Mouse (Mus musculus) intestine, postnatal 0 days (tissue): Measurements from ENCODE around the gene Ubl7. TPM values are rescaled to one million over a fixed set of nuclear protein-coding genes. Genes with fewer than 3 reads are reported as not detected.

Source experiments
- ATAC-seq: fragments of 200-750 bp; cut with Nextera tagmentation; 2 replicates; pipeline ENCODE4 v1.8.0; 2017; ENCODE audit warnings: mild to moderate bottlenecking, moderate TSS enrichment, moderate library complexity
- H3K27ac ChIP-seq: fragments of 300-500 bp; sonication (generic); 2 replicates; pipeline ENCODE4 v1.5.1; 2014; ENCODE audit warnings: mild to moderate bottlenecking, low read depth, low read length, moderate library complexity
- H3K27me3 ChIP-seq: fragments of 300-500 bp; sonication (generic); replicated peaks from 2 replicates; pipeline ENCODE4 v1.6.1; 2014; ENCODE audit warnings: low read length, mixed read lengths; ENCODE audit not compliant: control insufficient read depth, insufficient read depth
- H3K36me3 ChIP-seq: fragments of 300-500 bp; sonication (generic); 2 replicates; pipeline ENCODE4 v1.6.1; 2014; ENCODE audit warnings: mild to moderate bottlenecking, moderate library complexity; ENCODE audit not compliant: control insufficient read depth, insufficient read depth
- H3K4me1 ChIP-seq: fragments of 300-500 bp; sonication (generic); replicated peaks from 2 replicates; pipeline ENCODE4 v1.6.1; 2014; ENCODE audit warnings: antibody characterized with exemption, low read length, mixed read lengths; ENCODE audit not compliant: control insufficient read depth, insufficient read depth
- H3K4me2 ChIP-seq: fragments of 300-500 bp; sonication (generic); replicated peaks from 2 replicates; pipeline ENCODE4 v1.6.1; 2014; ENCODE audit warnings: low read depth, mild to moderate bottlenecking, moderate library complexity
- H3K4me3 ChIP-seq: fragments of 300-500 bp; sonication (generic); 2 replicates; pipeline ENCODE4 v1.5.1; 2014; ENCODE audit warnings: low read depth, low read length
- H3K9ac ChIP-seq: fragments of 300-500 bp; sonication (generic); 2 replicates; pipeline ENCODE4 v1.6.1; 2014; ENCODE audit warnings: mild to moderate bottlenecking, low read depth, low read length
- H3K9me3 ChIP-seq: fragments of 300-500 bp; sonication (generic); 2 replicates; pipeline ENCODE4 v1.6.1; 2016; ENCODE audit warnings: mixed run types; ENCODE audit not compliant: control insufficient read depth
- CTCF ChIP-seq: sonication (generic); IDR thresholded peaks from 2 replicates; pipeline ENCODE4 v1.5.1; 2016; ENCODE audit warnings: low read depth, mild to moderate bottlenecking, control low read depth, antibody characterized with exemption, moderate library complexity
- WGBS: fragments of 180-500 bp; shearing (Covaris S2); extraction: QIAGEN DNeasy Blood & Tissue Kit; methylation state at CpG from one replicate; pipeline ENCODE4 v1.1.7; 2014; 5-methylcytosine and 5-hydroxymethylcytosine counted together
- polyA plus RNA-seq: library from polyadenylated mRNA; unstranded; fragments of >200 nt; fragmentation: Nextera tagmentation; extraction: Ambion mirVana; gene quantifications from 2 replicates; pipeline ENCODE4 v1.2.1, GENCODE M21; 2015

Gene Ubl7
- polyA plus RNA-seq, 1 experiment from 2014 or later, result 77.1 TPM

- Histone ChIP-seq H3K27me3 (no peaks in the 10 kb centered on the region), H3K4me1 (no peaks in the 10 kb centered on the region), H3K36me3 (no peaks in the 10 kb centered on the region), H3K9me3 (no peaks in the 10 kb centered on the region), H3K4me3 (no peak overlapping the region), H3K9ac (no peak overlapping the region), H3K4me2 (no peak overlapping the region), H3K27ac (no peak overlapping the region)
- 59% methylated on average over 1 of the region's 1 CpGs for WGBS
- no peak for ATAC-seq
- no peak for TF ChIP-seq CTCF
Measured at GRCm38 (mm10) chr9:57883413-57883812, 27.4 kb upstream of the Ubl7 start.

GRCm38 (mm10) chr9:57888119-57888518 lies 22.7 kb upstream of the Ubl7 start:
- Histone ChIP-seq H3K4me2 (no peak overlapping the region), H3K27me3 (no peaks in the 10 kb centered on the region), H3K4me3 (no peak overlapping the region), H3K9ac (no peak overlapping the region), H3K9me3 (no peaks in the 10 kb centered on the region), H3K27ac (no peak overlapping the region), H3K36me3 (no peaks in the 10 kb centered on the region), H3K4me1 (no peaks in the 10 kb centered on the region)
- no peak for TF ChIP-seq CTCF
- no peak for ATAC-seq
- WGBS, result 42% methylated on average over 6 of the region's 6 CpGs

DNA sequence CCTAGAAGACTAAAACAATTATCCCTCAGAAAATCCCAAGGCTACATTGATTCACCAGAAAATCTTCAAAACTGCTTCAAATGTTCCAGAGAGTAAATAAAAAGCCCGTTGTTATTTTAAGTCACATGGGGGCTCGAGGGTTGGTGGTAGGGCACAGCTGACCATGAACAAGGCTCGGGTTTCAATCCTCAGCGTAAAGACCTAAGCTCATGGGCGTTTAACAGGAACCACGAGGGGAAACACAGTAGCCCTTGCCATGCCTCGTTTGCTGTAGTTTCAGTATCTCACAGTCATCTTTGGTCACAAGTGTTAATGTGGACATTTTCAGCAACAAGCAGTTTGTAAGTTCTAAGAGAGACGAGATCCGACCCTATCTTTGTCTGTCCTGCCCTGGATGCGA lies 10.3 kb upstream of the Ubl7 start:
- no peak for TF ChIP-seq CTCF
- Histone ChIP-seq H3K27ac (no peak overlapping the region), H3K4me1 (no peaks in the 10 kb centered on the region), H3K36me3 (no peaks in the 10 kb centered on the region), H3K9me3 (no peaks in the 10 kb centered on the region), H3K4me3 (no peak overlapping the region), H3K27me3 (no peaks in the 10 kb centered on the region), H3K9ac (no peak overlapping the region), H3K4me2 (no peak overlapping the region)
- WGBS, result 48% methylated on average over 10 of the region's 10 CpGs
- ATAC-seq, result no peak

- Histone ChIP-seq H3K36me3 (no peaks in the 10 kb centered on the region), H3K4me1 (no peaks in the 10 kb centered on the region), H3K4me3 (no peak overlapping the region), H3K9ac (no peak overlapping the region), H3K9me3 (no peaks in the 10 kb centered on the region), H3K27ac (no peak overlapping the region), H3K4me2 (no peak overlapping the region), H3K27me3 (no peaks in the 10 kb centered on the region)
- 31% methylated on average over 9 of the region's 9 CpGs for WGBS
- TF ChIP-seq CTCF, result no peak
- ATAC-seq, result no peak
Measured at GRCm38 (mm10) chr9:57901197-57901596, 9.6 kb upstream of the Ubl7 start.

DNA sequence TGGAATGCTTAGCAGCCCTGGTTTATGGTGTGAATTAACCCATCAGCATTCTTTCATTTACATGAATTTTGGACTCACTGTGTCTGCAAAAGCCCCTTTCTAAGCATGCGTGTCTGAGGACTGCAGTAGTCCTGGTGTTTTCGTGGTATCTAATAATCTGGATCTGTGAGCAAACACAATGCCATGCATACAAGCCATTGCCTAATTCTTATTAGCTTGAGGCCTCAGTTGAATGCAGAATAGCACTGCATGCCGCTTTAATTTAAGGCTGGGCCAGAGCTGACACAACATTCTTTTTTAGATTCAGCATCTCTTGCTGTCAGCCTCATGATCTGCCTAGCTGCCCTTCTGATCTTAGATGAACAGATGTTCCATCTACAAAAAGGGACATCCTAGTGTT lies 9.2 kb upstream of the Ubl7 start:
- Histone ChIP-seq H3K4me1 (no peaks in the 10 kb centered on the region), H3K9ac (no peak overlapping the region), H3K4me3 (no peak overlapping the region), H3K27ac (no peak overlapping the region), H3K36me3 (no peaks in the 10 kb centered on the region), H3K4me2 (no peak overlapping the region), H3K9me3 (no peaks in the 10 kb centered on the region), H3K27me3 (no peaks in the 10 kb centered on the region)
- TF ChIP-seq CTCF, result no peak
- 71% methylated on average over 3 of the region's 3 CpGs for WGBS
- ATAC-seq, result no peak

DNA sequence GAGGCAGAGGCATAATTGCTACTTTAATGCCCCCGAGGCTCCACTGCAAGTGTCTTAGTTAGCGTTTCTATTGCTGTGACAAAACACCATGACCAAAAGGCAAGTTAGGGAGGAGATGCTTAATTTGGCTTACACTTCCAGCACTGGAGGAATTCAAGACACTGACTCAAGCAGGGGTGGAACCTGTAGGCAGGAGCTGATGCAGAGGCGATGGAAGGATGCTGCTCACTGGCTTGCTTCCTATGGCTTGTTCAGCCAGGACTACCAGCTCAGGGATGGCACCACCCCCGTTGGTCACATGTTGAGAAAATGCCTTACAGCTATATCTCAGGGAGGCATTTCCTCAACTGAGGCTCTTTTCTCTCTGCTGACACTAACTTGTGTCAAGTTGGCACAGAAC lies 8.6 kb upstream of the Ubl7 start:
- no peaks in the 10 kb centered on the region for H3K36me3 ChIP-seq
- H3K9me3 ChIP-seq, result no peaks in the 10 kb centered on the region
- H3K4me3 ChIP-seq, result no peak overlapping the region
- no peaks in the 10 kb centered on the region for H3K4me1 ChIP-seq
- H3K27ac ChIP-seq, result no peak overlapping the region
- H3K27me3 ChIP-seq, result no peaks in the 10 kb centered on the region
- H3K4me2 ChIP-seq, result no peak overlapping the region
- 85% methylated on average over 4 of the region's 4 CpGs for WGBS
- no peak for TF ChIP-seq CTCF
- no peak for ATAC-seq
- H3K9ac ChIP-seq, result no peak overlapping the region

GRCm38 (mm10) chr9:57903589-57904249 lies 7.1 kb upstream of the Ubl7 start:
- no peak for TF ChIP-seq CTCF
- H3K27me3 ChIP-seq, result no peaks in the 10 kb centered on the region
- H3K36me3 ChIP-seq, result no peaks in the 10 kb centered on the region
- H3K9ac ChIP-seq, result no peak overlapping the region
- WGBS, result 76% methylated on average over 8 of the region's 8 CpGs
- no peaks in the 10 kb centered on the region for H3K9me3 ChIP-seq
- no peak overlapping the region for H3K27ac ChIP-seq
- no peak overlapping the region for H3K4me3 ChIP-seq
- no peak overlapping the region for H3K4me2 ChIP-seq
- no peaks in the 10 kb centered on the region for H3K4me1 ChIP-seq
- no peak for ATAC-seq
